Mouse (Mus musculus) kidney, postnatal 4 days (tissue): ENCODE measurements around the gene Npc1l1.

Source experiments
- DNase-seq, 2 experiments: peaks; one replicate each; pipeline ENCODE4 v3.0.0; 2021; ENCODE audit warnings: mixed read lengths in 2 of 2

Npc1l1 gene

GRCm38 (mm10) chr11:6200570-6200969, 29.4 kb downstream of the Npc1l1 start:
- no peak for DNase-seq

- peak; percentile 91 to 95 for DNase-seq
Measured at GRCm38 (mm10) chr11:6200087-6200569, 29.8 kb downstream of the Npc1l1 start, which contains the start of gene Nudcd3. Gene Nudcd3, minus strand, starts transcription at chr11:6200415.

GRCm38 (mm10) chr11:6199410-6200086, 30.4 kb downstream of the Npc1l1 start, which contains the start of gene A730071L15Rik:
Gene A730071L15Rik, plus strand, starts transcription at chr11:6200029.
- no peak for DNase-seq

- no peak for DNase-seq
Measured at GRCm38 (mm10) chr11:6198449-6198848, 31.5 kb downstream of the Npc1l1 start.

GRCm38 (mm10) chr11:6196780-6197179, 33.2 kb downstream of the Npc1l1 start:
- DNase-seq, result no peak

- DNase-seq, result peak; percentile 91 to 93
Measured at GRCm38 (mm10) chr11:6187878-6188277, 42.1 kb downstream of the Npc1l1 start.

- no peak for DNase-seq
Measured at GRCm38 (mm10) chr11:6187399-6187798, 42.5 kb downstream of the Npc1l1 start.

GRCm38 (mm10) chr11:6184202-6184935, 45.6 kb downstream of the Npc1l1 start:
- no peak for DNase-seq

- DNase-seq, result no peak
Measured at GRCm38 (mm10) chr11:6183246-6183645, 46.7 kb downstream of the Npc1l1 start.

GRCm38 (mm10) chr11:6180811-6181399, 49.0 kb downstream of the Npc1l1 start:
- no peak for DNase-seq

- DNase-seq, result no peak
Measured at GRCm38 (mm10) chr11:6179194-6179593, 50.7 kb downstream of the Npc1l1 start.

GRCm38 (mm10) chr11:6178673-6179166, 51.2 kb downstream of the Npc1l1 start:
- DNase-seq, result peak in 1 of 2 experiments; percentile 38

GRCm38 (mm10) chr11:6177781-6178420, 52.0 kb downstream of the Npc1l1 start:
- DNase-seq, result no peak

GRCm38 (mm10) chr11:6175506-6175905, 54.4 kb downstream of the Npc1l1 start:
- DNase-seq, result no peak

- no peak for DNase-seq
Measured at GRCm38 (mm10) chr11:6174719-6175118, 55.2 kb downstream of the Npc1l1 start.

GRCm38 (mm10) chr11:6169041-6169663, 60.8 kb downstream of the Npc1l1 start:
- no peak for DNase-seq

GRCm38 (mm10) chr11:6166351-6166750, 63.6 kb downstream of the Npc1l1 start:
- no peak for DNase-seq

- DNase-seq, result no peak
Measured at GRCm38 (mm10) chr11:6165391-6166081, 64.4 kb downstream of the Npc1l1 start.

GRCm38 (mm10) chr11:6164781-6165180, 65.2 kb downstream of the Npc1l1 start:
- DNase-seq, result no peak

GRCm38 (mm10) chr11:6163706-6164105, 66.2 kb downstream of the Npc1l1 start:
- no peak for DNase-seq

GRCm38 (mm10) chr11:6163062-6163461, 66.9 kb downstream of the Npc1l1 start:
- no peak for DNase-seq

- no peak for DNase-seq
Measured at GRCm38 (mm10) chr11:6161549-6161948, 68.4 kb downstream of the Npc1l1 start.
